Mouse (Mus musculus) stomach, postnatal 0 days (tissue): ENCODE results near the gene Idh2. TPM values are rescaled to one million over a fixed set of nuclear protein-coding genes. Genes with fewer than 3 reads are reported as not detected.

ENCODE experiments used
- ATAC-seq: fragments of 200-750 bp; cut with Nextera tagmentation; 2 replicates; pipeline ENCODE4 v1.8.0; 2017; ENCODE audit not compliant: low FRiP score, low TSS enrichment
- DNase-seq: peaks from one replicate; pipeline ENCODE4 v3.0.0-alpha.2; 2016; ENCODE audit warnings: low spot score
- H3K27ac ChIP-seq: fragments of 300-500 bp; sonication (generic); replicated peaks from 2 replicates; pipeline ENCODE4 v1.5.1; 2014; ENCODE audit warnings: mild to moderate bottlenecking, control low read depth
- H3K27me3 ChIP-seq: fragments of 300-500 bp; sonication (generic); 2 replicates; pipeline ENCODE4 v1.6.1; 2014; ENCODE audit warnings: low read length; ENCODE audit not compliant: control insufficient read depth, insufficient read depth
- H3K36me3 ChIP-seq: fragments of 300-500 bp; sonication (generic); 2 replicates; pipeline ENCODE4 v1.6.1; 2014; ENCODE audit warnings: low read length, mixed read lengths; ENCODE audit not compliant: control insufficient read depth, insufficient read depth
- H3K4me1 ChIP-seq: fragments of 300-500 bp; sonication (generic); replicated peaks from 2 replicates; pipeline ENCODE4 v1.6.1; 2014; ENCODE audit warnings: antibody characterized with exemption; ENCODE audit not compliant: control insufficient read depth, insufficient read depth
- H3K4me2 ChIP-seq: fragments of 300-500 bp; sonication (generic); replicated peaks from 2 replicates; pipeline ENCODE4 v1.6.1; 2014; ENCODE audit warnings: low read depth, mild to moderate bottlenecking, control low read depth, moderate library complexity
- H3K4me3 ChIP-seq: fragments of 300-500 bp; sonication (generic); 2 replicates; pipeline ENCODE4 v1.5.1; 2014; ENCODE audit warnings: low read depth, low read length, control low read depth
- H3K9ac ChIP-seq: fragments of 300-500 bp; sonication (generic); 2 replicates; pipeline ENCODE4 v1.6.1; 2014; ENCODE audit warnings: mild to moderate bottlenecking, low read length, control low read depth, mixed read lengths
- H3K9me3 ChIP-seq: fragments of 300-500 bp; sonication (generic); 2 replicates; pipeline ENCODE4 v1.6.1; 2016; ENCODE audit warnings: low read length; ENCODE audit not compliant: control insufficient read depth
- CTCF ChIP-seq: IDR thresholded peaks from 2 replicates; pipeline ENCODE4 v1.5.1; 2016; ENCODE audit warnings: antibody characterized with exemption, low read depth, mild to moderate bottlenecking, moderate library complexity
- EP300 ChIP-seq: optimal IDR thresholded peaks from 2 replicates; pipeline ENCODE3; 2016; ENCODE audit warnings: antibody characterized with exemption
- WGBS: fragments of 180-500 bp; shearing (Covaris S2); extraction: QIAGEN DNeasy Blood & Tissue Kit; methylation state at CpG from one replicate; pipeline ENCODE4 v1.1.7; 2014; 5-methylcytosine and 5-hydroxymethylcytosine counted together
- polyA plus RNA-seq: library from polyadenylated mRNA; unstranded; fragments of >200 nt; fragmentation: Nextera tagmentation; extraction: Ambion mirVana; gene quantifications from 2 replicates; pipeline ENCODE4 v1.2.1, GENCODE M21; 2015

The Idh2 gene
- polyA plus RNA-seq, 1 experiment from 2014 or later, result 288 TPM

GRCm38 (mm10) chr7:80116158-80116557 is 966 bp upstream of the Idh2 start:
- peaks cover 8% of the 10 kb centered on the region for H3K4me1 ChIP-seq
- no peak for ATAC-seq
- H3K27me3 ChIP-seq, result no peaks in the 10 kb centered on the region
- H3K27ac ChIP-seq, result no peak overlapping the region
- no peak overlapping the region for H3K4me3 ChIP-seq
- no peaks in the 10 kb centered on the region for H3K9me3 ChIP-seq
- 65% methylated on average over 2 of the region's 2 CpGs for WGBS
- no peaks in the 10 kb centered on the region for H3K36me3 ChIP-seq
- no peak overlapping the region for H3K9ac ChIP-seq
- peak overlapping the region; percentile 94 for H3K4me2 ChIP-seq
- DNase-seq, result no peak
- no peak for TF ChIP-seq CTCF
- TF ChIP-seq EP300, result no peak

- H3K27ac ChIP-seq, result peak overlapping the region; percentile 98
- H3K4me1 ChIP-seq, result peaks cover 10% of the 10 kb centered on the region
- H3K4me3 ChIP-seq, result peak overlapping the region; percentile 92
- peak overlapping the region; percentile 95 for H3K9ac ChIP-seq
- ATAC-seq (peak; percentile 71), DNase-seq (peak; percentile 70)
- H3K27me3 ChIP-seq, result no peaks in the 10 kb centered on the region
- H3K36me3 ChIP-seq, result no peaks in the 10 kb centered on the region
- peak overlapping the region; percentile 94 for H3K4me2 ChIP-seq
- under 1% methylated on average over 44 of the region's 52 CpGs for WGBS
- no peak for TF ChIP-seq CTCF
- no peaks in the 10 kb centered on the region for H3K9me3 ChIP-seq
Measured at GRCm38 (mm10) chr7:80114451-80115223, 555 bp downstream of the Idh2 start.

GRCm38 (mm10) chr7:80113989-80114388 is 1.2 kb downstream of the Idh2 start:
- DNase-seq, result peak; percentile 77
- TF ChIP-seq EP300 (no peak), CTCF (no peak)
- no peaks in the 10 kb centered on the region for H3K9me3 ChIP-seq
- H3K4me3 ChIP-seq, result peak overlapping the region; percentile 92
- peak overlapping the region; percentile 95 for H3K9ac ChIP-seq
- H3K27ac ChIP-seq, result peak overlapping the region; percentile 98
- peaks cover 10% of the 10 kb centered on the region for H3K4me1 ChIP-seq
- no peaks in the 10 kb centered on the region for H3K27me3 ChIP-seq
- WGBS, result 5% methylated on average over 10 of the region's 10 CpGs
- H3K4me2 ChIP-seq, result peak overlapping the region; percentile 94
- ATAC-seq, result 0 out of 2 replicates have a peak, but pooled peaks have one; percentile 19
- H3K36me3 ChIP-seq, result no peaks in the 10 kb centered on the region

- 48% methylated on average over 9 of the region's 9 CpGs for WGBS
- TF ChIP-seq EP300, result no peak
- TF ChIP-seq CTCF, result no peak
- Histone ChIP-seq H3K4me3 (no peak overlapping the region), H3K9me3 (no peaks in the 10 kb centered on the region), H3K36me3 (no peaks in the 10 kb centered on the region), H3K9ac (no peak overlapping the region), H3K4me1 (peaks cover 10% of the 10 kb centered on the region), H3K27me3 (no peaks in the 10 kb centered on the region), H3K27ac (peak overlapping the region; percentile 53; the same call in 1 of the 2 replicates), H3K4me2 (no peak overlapping the region)
- no peak for ATAC-seq
- no peak for DNase-seq
Measured at GRCm38 (mm10) chr7:80111066-80112045, 3.8 kb downstream of the Idh2 start.

GRCm38 (mm10) chr7:80106441-80106840 is 8.8 kb downstream of the Idh2 start:
- no peaks in the 10 kb centered on the region; the same call in 1 of the 2 replicates for H3K36me3 ChIP-seq
- 100% methylated on average over 1 of the region's 1 CpGs for WGBS

More at GRCm38 (mm10) chr7:80106441-80106840, 8.8 kb downstream of the Idh2 start:
- H3K4me2 ChIP-seq, result no peak overlapping the region
- peaks cover 5% of the 10 kb centered on the region for H3K4me1 ChIP-seq
- H3K27me3 ChIP-seq, result no peaks in the 10 kb centered on the region
- no peak overlapping the region for H3K4me3 ChIP-seq
- H3K9me3 ChIP-seq, result no peaks in the 10 kb centered on the region
- no peak overlapping the region for H3K9ac ChIP-seq
- no peak overlapping the region for H3K27ac ChIP-seq
- ATAC-seq (peak; percentile 11; the same call in 1 of the 2 replicates), DNase-seq (no peak)
- TF ChIP-seq EP300, result no peak
- no peak for TF ChIP-seq CTCF
